Mouse (Mus musculus) layer of hippocampus, adult 11-12 months (tissue): ENCODE measurements around the gene Fpgs.

Experiments
- DNase-seq: peaks from one replicate; pipeline ENCODE4 v3.0.0; 2022; ENCODE audit warnings: low spot score

The Fpgs gene

DNA sequence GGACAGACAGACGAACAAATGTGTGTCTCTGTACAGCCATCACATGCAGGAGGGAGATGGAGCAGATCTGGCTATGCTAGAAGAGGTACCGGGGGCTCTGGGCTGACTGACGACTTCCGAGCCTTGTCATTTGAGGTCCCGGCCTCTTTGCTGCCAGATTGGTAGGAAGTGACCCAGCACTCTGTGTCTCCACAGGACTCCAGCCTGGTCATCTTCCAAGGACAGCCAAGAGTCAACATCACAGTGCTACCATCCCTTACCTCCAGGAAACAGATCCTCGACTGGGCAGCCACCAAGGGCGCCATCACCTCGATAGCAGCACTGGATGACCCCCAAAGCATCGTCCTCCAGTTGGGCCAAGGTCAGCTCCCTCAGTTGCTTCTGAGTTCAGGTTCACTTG, 32.8 kb downstream of the Fpgs start:
- no peak for DNase-seq

- DNase-seq: no peak
Measured at GRCm38 (mm10) chr2:32669876-32670275, 34.1 kb downstream of the Fpgs start.

- DNase-seq: no peak
Measured at GRCm38 (mm10) chr2:32668176-32668575, 35.8 kb downstream of the Fpgs start.

DNA sequence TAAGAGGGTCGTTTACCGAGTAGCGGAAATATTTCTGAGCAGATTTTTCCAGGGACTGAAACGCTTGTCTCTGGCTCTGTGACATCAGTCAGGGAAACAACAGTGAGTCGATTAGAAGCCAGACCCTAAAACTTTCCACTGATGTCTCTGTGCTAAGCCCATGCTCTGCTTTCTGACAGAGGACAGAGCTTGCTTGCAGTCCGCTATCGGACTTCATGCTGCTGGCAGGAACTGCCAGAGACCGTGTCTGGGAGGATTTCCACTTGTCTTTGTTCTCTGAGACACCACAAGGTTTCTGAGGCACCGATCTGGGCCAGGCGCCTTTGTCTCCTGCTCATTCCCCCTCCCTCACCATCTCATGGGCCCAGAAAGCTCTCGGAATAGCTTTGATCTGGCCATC, 36.2 kb downstream of the Fpgs start:
- no peak for DNase-seq

DNA sequence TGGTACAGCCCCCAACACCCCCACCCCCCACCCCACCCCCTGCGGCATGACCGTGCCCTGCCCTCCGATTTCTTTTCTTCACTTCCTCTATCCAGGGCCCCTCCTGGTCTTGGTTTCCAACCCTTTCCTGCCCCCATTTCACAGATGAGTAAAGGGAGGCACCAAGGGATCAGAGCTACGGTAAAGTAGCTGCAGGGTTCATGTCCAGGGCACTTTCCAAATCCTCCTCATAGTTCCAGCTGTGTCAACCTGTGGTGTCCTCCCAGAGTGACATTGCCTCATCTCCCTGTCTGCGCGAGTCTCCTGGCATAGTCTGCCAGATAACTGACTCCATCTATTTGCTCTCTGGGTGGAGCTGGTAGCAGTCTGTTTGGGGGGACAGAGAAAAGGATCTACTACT, 38.1 kb downstream of the Fpgs start:
- DNase-seq: no peak

DNA sequence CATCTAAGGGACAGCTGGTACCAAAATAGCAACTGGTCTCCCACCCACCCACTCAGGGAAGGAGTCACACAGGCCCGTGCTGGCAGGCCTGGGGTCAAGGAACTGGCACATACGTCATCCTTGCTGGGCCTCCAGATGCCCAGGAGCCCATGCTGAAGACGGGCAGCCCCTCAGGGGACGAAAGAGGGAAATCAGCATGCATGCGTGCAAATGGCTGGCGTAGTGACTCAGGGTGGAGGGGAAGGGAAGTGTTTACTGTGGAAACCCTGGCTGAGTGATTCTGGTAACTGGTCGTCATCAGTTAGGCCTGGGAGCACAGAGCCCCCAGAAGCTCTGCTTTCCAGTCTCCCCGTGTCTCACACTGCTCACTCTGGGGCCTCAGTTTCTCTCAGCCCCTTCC, 38.6 kb downstream of the Fpgs start:
- DNase-seq: no peak

DNA sequence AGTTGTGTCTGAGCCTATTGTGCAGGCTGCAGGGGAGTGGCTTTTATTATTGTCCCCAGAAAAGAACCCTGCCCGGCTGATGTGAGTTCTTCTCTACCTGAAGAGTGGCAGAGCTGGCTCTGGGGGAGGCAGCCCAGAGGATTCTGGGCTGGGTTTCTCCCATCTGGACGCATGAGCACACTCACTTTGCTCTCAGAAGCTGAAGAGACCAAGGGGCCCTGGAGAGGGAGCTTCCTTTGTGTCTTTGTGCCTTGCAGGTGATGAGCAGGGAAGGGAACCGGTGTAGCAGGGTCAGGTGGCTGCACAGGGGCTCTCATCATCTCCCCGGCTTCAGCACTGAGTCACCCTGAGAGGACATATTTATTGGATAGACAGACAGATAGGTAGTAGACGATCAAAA, 41.7 kb downstream of the Fpgs start:
- DNase-seq: no peak

GRCm38 (mm10) chr2:32661509-32662107, 42.3 kb downstream of the Fpgs start:
- DNase-seq: no peak

- no peak for DNase-seq
Measured at GRCm38 (mm10) chr2:32658873-32659272, 45.1 kb downstream of the Fpgs start.

DNA sequence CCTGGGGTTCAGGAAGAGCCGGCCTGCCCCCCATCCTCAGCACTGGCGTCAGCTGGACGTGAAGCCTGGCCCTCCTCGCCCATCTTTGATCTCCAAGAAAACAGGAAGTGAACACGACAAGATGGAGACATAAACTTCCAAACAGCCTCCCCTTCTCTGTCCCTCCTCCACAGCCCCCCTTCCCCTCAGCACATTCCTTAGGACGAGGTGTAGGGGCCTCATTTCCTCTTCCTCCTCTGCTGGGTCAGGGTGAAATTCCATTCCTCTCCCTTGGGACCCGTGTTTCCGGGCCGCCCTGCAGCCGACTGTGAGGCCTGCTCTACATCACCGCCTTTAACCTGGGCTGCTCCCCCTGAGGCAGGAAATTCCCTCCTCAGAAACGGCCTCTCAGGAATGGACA, 48.1 kb downstream of the Fpgs start:
- no peak for DNase-seq

DNA sequence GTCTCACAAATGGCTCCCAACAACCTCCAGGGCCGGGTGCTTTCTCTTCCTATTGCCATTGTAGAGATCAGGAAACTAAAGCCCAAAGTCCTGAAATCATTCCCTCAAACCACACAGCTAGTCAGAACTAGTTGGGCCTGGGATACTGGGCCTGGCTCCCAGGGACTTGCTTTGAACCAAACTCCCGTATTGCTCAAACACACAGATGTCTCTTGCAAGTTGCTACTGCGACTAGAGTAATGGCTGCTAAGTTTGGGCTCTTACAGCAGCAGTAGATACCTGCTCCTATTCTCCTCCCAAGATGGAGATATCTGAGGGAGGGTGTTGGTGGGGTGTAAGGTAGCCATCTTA, 48.6 kb downstream of the Fpgs start:
- no peak for DNase-seq

- DNase-seq: no peak
Measured at GRCm38 (mm10) chr2:32654743-32655393, 49.1 kb downstream of the Fpgs start.

DNA sequence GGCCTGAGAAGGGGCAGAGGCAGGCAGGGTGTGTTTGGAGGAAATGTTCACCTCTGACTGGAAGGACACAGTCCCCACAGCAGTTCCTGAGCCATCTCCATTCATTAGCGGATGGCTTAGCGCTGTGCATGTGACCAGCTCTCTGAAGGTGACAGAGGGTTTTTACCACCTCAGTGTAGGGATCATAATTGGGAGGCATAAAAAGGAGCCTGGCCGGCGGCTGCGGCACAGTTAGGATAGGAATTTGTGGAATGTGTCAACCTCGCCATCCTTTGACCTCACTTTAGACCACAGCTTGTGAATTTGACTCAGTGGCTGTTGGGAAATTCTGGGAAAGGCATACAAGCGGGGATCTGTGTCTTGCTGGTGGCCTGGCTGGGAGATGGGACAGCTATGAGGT, 50.2 kb downstream of the Fpgs start:
- no peak for DNase-seq

- DNase-seq: no peak
Measured at GRCm38 (mm10) chr2:32647366-32647765, 56.6 kb downstream of the Fpgs start.

- no peak for DNase-seq
Measured at GRCm38 (mm10) chr2:32646379-32647056, 57.4 kb downstream of the Fpgs start, which contains the start of gene Eng. Gene Eng, plus strand, starts transcription at chr2:32646595.

DNA sequence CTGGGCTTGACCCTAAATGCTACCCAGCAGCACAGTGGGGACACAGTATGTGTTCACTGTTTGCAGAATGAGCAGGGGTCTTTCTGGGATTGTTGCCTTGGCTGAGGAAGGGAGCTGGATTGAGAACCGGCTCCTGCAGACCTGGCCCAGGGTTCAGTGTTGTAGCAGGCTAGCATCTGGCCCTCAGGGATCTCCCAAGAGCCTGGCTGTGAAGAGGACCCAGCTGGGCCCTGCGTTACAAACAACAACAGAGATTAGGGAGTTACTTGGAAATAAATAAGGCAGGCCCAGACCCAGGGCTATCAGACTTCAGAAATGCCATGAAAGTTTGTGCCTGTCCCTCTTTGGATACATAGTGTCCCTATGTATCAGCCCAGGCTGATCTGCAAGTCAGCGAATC, 58.3 kb downstream of the Fpgs start:
- DNase-seq: no peak

- DNase-seq: no peak
Measured at GRCm38 (mm10) chr2:32644799-32645475, 59.0 kb downstream of the Fpgs start.

GRCm38 (mm10) chr2:32644083-32644482, 59.9 kb downstream of the Fpgs start:
- DNase-seq: no peak

GRCm38 (mm10) chr2:32642813-32643212, 61.1 kb downstream of the Fpgs start:
- DNase-seq: no peak

DNA sequence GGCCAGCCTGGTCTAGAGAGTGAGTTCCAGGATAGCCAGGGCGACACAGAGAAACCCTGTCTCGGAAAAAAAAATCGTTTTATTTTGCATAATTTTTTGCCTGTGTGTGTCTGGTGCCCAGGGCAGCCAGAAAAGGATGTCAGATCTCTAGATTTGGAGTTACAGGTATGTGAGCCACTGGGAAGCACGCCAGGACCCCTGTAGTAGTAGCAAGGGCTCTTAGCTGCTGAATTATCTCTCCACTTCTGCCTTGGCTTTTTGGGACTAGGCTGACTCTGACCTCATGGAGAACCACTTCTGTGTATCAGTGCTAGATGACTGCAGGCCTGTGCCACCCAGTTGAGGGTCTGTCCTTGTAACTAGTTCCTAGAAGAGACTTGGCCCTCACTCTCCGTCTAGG, 62.1 kb downstream of the Fpgs start:
- DNase-seq: no peak

DNA sequence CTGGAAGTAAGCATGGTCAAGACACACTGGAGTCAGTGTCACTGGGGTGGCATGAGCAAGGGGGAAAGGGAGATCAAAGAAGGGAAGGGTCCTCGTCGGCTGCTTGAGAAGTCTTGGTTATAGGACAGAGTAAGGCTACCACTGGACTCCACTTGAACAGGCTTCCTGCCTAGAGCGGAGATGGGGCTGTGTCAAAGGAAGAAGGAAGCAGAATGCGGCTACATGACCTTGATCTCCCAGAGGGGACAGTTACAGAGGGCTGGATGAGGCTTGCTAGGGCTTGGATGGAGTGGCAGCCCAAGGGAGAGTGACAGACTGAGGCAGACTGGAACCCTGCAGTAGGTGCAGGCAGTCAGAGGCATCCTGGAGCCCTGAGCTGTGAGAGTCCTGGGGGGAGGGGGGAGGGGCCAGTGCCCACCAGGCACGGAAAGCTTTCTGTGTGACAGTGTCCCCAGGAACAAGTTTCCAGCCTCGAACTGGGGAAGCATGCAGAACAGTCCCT, 63.3 kb downstream of the Fpgs start:
- no peak for DNase-seq

DNA sequence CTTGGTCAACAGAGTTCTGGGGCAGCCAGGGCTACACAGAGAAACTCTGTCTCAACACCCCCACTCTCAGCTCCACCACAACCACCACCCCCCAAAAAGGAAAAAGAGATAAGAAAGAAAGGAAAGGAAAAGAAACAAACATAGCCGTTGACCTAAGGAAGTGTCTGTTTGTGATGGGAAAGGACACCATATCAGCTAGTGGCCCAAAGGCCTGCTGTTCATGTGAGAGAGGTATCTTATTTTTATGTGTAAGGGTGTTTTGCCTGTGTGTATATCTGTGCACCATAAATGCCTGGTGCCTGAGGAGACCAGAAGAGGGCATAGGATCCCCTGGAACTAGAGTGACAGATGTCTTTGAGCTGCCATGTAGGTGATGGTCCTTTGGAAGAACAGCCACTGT, 64.3 kb downstream of the Fpgs start:
- DNase-seq: no peak

DNA sequence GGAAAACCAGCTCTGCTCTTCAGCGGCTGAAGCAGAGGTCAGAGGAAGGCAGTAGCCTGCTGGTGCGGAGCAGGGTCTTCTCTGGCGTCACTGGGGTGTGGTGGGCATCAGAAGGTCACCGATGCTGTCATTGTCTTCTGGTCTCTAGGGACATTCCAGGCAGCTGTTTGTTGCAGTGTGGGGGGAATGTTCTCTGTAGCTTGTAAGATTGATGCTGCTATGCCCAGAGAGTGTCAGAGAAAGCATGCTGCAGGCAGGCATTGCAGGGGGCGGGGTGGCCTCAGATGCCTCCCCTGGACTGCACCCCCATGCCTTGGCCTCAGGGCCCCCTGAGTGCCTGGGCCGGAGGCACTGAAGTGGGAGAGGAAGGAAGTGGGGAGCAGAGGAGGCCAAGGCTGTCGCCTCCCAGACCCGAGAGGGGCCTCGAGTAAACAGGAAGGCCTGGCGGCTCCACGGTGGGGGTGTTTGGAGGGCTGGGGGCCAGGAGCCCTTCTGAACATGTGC, 66.1 kb downstream of the Fpgs start:
- DNase-seq: no peak
